Mouse (Mus musculus): ENCODE measurements at regions not wholly inside any gene's neighbourhood (a gene's known extent, or its start where the extent isn't known, plus 50 kb on each side); places are given as distances from the start of the nearest gene placed in this dataset.

DNA sequence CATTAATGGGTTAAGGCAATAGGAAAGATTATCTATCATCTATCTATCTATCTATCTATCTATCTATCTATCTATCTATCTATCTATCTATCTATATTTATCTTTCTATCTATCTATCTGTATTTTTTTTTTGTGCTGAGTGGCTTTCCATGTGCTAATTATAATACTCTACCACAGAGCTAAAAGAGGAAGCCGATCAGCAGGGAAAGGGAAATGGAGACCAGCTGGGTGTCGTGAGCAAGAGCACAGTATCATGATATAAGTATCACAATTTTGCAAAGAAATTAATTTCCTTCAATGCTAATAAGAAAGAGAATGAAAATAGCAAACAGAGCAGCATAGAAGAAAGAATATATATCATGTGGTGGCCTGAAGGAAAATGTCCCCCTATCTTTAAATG, 69.6 kb downstream of the Cldn1 start:
- intact Hi-C loops (cut with DNase I; ENCODE audit: low total_unique reads): no loop called here
- no peak for DNase-seq

- intact Hi-C loops (cut with DNase I; ENCODE audit: low total_unique reads): no loop called here
These were observed 79.9 kb downstream of the Cldn1 start for GRCm38 (mm10) chr16:26291692-26292091.

GRCm38 (mm10) chr16:26285627-26286026, 86.0 kb downstream of the Cldn1 start:
- intact Hi-C loops (cut with DNase I; ENCODE audit: low total_unique reads): no loop called here

More at GRCm38 (mm10) chr16:26291692-26292091, 79.9 kb downstream of the Cldn1 start:
- no peak for DNase-seq

DNA sequence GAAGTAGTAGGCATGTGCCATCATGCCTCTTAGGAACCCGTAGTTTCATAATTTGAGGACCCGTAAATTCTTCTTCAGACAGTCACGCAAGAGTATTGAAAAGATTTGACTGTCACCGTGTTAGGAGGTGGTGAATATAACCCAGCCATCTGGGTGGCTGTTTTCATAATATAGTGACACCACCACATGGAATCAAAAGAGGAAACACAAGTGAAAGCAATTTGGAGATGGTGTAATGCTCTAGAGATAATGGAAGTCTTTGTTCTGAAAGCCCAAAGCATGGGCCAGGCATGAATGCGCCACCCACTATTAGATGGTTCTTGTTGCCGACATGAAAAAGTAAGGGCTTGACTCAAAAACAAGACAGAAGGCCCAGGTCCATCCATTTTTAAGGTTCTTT, 86.9 kb downstream of the Cldn1 start:
- intact Hi-C loops (cut with DNase I; ENCODE audit: low total_unique reads): no loop called here
- no peak for DNase-seq

More at GRCm38 (mm10) chr16:26285627-26286026, 86.0 kb downstream of the Cldn1 start:
- DNase-seq: no peak

GRCm38 (mm10) chr16:26282418-26282817, 89.2 kb downstream of the Cldn1 start:
- no peak for DNase-seq
- intact Hi-C loops (cut with DNase I; ENCODE audit: low total_unique reads): no loop called here

DNA sequence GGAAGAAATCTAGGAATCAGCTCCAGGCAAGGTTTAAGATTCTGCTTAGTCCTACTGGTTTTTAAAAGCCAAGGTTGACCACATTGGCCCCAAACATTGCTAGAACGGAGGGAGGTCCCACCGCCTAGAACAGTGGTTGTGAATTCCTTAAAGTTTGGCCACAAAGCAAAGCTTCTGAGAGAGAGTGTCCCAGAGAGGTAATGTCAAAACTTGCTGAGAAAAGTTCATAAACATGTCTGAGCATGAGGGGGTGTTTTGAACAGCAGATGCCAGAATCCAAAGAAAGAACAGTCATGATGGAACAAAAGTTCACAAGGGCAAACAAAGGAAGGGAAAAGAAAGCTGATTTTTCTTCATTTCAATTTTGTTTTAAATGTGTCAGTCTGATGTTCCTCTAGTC, 90.1 kb downstream of the Cldn1 start:
- DNase-seq: no peak
- intact Hi-C loops (cut with DNase I; ENCODE audit: low total_unique reads): no loop called here

GRCm38 (mm10) chr16:26276789-26277188, 94.9 kb downstream of the Cldn1 start:
- intact Hi-C loops (cut with DNase I; ENCODE audit: low total_unique reads): no loop called here
- DNase-seq: no peak

DNA sequence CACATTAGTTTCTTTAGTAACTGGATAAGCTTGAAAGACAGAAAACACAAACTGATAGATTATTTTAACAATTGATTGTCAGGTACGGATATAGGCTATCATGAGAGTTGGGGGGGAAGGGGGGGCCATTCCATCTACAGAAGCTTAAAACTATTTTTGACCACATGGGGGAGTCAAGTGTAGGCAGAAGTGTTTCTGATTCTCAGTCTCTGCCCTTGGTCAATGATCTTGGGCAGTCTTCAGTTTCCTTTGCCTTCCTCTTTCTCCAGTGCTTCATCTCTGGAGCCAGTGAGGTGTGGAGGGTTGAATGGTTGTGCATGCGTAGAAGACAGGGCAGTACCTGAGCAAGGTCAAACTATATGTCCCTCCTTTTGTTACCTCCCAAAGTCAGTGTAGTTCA, 118.8 kb downstream of the Cldn1 start:
- intact Hi-C loops (cut with DNase I; ENCODE audit: low total_unique reads): no loop called here
- DNase-seq: no peak

GRCm38 (mm10) chr16:26251698-26252097, 119.9 kb downstream of the Cldn1 start:
- intact Hi-C loops (cut with DNase I; ENCODE audit: low total_unique reads): no loop called here

GRCm38 (mm10) chr16:26251027-26251426, 120.6 kb downstream of the Cldn1 start:
- intact Hi-C loops (cut with DNase I; ENCODE audit: low total_unique reads): no loop called here
- DNase-seq: no peak

More at GRCm38 (mm10) chr16:26251698-26252097, 119.9 kb downstream of the Cldn1 start:
- no peak for DNase-seq

DNA sequence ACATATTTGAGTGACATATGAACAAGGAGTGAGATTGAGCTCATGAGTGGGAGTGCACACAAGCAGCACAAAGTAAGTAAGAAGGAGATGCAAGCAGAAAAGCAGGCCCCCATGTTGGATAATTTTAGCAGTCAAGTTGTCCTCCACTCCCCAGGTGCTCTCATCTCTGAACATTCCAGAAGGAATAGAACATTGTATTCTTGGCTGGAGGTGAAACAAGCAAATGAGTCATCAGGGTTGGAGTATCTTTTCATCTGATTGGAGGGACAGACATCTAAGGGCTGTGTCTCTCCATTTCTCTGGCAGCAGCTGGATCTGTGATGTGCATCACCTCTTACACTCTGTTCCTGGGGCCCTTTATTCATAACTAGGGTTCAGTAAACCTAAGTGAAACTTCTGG, 122.7 kb downstream of the Cldn1 start:
- intact Hi-C loops (cut with DNase I; ENCODE audit: low total_unique reads): no loop called here
- no peak for DNase-seq

- no peak for DNase-seq
- intact Hi-C loops (cut with DNase I; ENCODE audit: low total_unique reads): no loop called here
These were observed 123.7 kb downstream of the Cldn1 start for GRCm38 (mm10) chr16:26247926-26248325.

- no peak for DNase-seq
- intact Hi-C loops (cut with DNase I; ENCODE audit: low total_unique reads): loop anchor here (5.0 kb wide), 1 partner anchor 137 kb away; the partner anchor contains the start of gene Cldn1
These were observed 129.7 kb upstream of the P3h2 start for GRCm38 (mm10) chr16:26235239-26235638.

GRCm38 (mm10) chr16:26234113-26234512, 128.5 kb upstream of the P3h2 start:
- intact Hi-C loops (cut with DNase I; ENCODE audit: low total_unique reads): no loop called here
- peak; percentile 67 for DNase-seq

- no peak for DNase-seq
- intact Hi-C loops (cut with DNase I; ENCODE audit: low total_unique reads): no loop called here
These were observed 125.5 kb upstream of the P3h2 start for GRCm38 (mm10) chr16:26231110-26231509.

GRCm38 (mm10) chr16:26211418-26211817, 105.8 kb upstream of the P3h2 start:
- no peak for DNase-seq
- intact Hi-C loops (cut with DNase I; ENCODE audit: low total_unique reads): no loop called here

- no peak for DNase-seq
- intact Hi-C loops (cut with DNase I; ENCODE audit: low total_unique reads): loop anchor here (2.0 kb wide), 1 partner anchor 232 kb away; no protein-coding TSS in a partner anchor
These were observed 93.5 kb upstream of the P3h2 start for GRCm38 (mm10) chr16:26199125-26199524.

DNA sequence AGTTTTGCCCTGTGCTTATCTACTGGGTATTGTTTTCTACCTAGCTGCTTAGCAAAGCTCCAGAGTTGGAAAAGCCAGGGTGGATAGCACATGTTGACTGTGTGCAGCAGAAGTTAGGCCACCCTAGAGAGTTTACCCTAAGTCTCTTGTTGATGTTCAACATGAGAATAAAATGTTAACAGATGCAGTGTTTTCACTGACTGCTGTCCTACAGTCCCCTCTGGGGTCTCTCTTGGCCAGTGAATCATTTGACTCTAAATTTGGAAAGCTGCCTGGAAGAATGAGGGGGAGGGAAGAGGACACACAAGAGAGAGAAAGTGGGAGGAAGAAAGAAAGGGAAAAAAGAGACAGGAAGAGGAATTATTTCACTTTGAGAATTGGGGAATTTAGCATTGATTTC, 90.8 kb upstream of the P3h2 start:
- DNase-seq: peak; percentile 5
- intact Hi-C loops (cut with DNase I; ENCODE audit: low total_unique reads): no loop called here

DNA sequence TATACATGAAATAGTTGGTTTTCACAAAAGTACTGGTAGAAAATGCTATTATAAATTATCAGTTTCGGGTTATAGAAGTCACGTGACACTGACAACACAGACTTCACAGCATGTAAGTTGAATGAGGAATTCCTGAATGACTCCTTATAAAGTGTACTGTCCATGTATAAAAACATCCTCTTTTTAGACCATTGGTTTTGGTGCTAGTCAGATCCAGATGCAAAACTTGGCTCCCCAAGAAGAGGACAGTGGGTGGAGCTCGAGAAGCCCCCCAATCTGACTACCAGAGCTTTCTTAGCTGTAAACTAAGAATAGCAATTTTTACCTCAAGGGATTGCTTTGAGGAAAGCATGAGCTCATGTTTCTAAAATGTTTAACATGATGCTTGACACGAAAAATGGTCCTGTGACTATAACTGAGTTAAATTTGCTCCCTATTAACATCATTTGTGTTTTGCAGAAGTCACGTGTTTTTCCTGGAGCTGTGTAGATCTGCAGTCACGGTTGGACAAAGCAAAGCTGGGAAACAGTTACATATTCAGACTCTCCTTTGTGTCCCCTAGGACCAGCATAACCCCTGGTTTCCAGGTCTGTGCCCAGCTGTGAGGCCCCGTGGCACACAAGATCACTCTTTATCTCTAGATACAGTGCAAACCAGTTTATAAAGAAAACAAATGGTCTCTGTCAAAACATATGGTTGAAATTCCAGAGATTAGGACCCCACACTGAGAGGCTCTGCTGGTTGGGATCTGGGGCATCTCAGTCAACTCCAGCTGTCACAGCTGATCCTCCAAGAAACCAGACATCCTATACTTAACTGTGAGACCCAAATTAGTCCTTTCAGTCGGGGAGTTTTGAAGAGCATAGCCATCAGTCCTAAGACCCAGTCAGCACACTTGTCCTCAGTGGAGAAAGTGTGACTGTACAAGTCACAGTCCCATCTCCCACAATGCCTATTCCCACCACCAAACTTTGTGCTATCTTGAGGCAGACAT, 80.0 kb upstream of the P3h2 start:
- no peak for DNase-seq
- intact Hi-C loops (cut with DNase I; ENCODE audit: low total_unique reads): no loop called here

GRCm38 (mm10) chr16:26184647-26185262, 79.2 kb upstream of the P3h2 start:
- DNase-seq: no peak
- intact Hi-C loops (cut with DNase I; ENCODE audit: low total_unique reads): no loop called here

GRCm38 (mm10) chr16:26183530-26183929, 77.9 kb upstream of the P3h2 start:
- no peak for DNase-seq
- intact Hi-C loops (cut with DNase I; ENCODE audit: low total_unique reads): no loop called here
